Mouse (Mus musculus): Measurements from ENCODE around the gene Kti12. TPM values are rescaled to one million over a fixed set of nuclear protein-coding genes. Genes with fewer than 3 reads are reported as not detected.

Gene Kti12
- 25.9 and 30.8 TPM in 2 replicates for polyA plus RNA-seq (2016; fragmentation: Nextera tagmentation; extraction: Ambion mirVana)

DNA sequence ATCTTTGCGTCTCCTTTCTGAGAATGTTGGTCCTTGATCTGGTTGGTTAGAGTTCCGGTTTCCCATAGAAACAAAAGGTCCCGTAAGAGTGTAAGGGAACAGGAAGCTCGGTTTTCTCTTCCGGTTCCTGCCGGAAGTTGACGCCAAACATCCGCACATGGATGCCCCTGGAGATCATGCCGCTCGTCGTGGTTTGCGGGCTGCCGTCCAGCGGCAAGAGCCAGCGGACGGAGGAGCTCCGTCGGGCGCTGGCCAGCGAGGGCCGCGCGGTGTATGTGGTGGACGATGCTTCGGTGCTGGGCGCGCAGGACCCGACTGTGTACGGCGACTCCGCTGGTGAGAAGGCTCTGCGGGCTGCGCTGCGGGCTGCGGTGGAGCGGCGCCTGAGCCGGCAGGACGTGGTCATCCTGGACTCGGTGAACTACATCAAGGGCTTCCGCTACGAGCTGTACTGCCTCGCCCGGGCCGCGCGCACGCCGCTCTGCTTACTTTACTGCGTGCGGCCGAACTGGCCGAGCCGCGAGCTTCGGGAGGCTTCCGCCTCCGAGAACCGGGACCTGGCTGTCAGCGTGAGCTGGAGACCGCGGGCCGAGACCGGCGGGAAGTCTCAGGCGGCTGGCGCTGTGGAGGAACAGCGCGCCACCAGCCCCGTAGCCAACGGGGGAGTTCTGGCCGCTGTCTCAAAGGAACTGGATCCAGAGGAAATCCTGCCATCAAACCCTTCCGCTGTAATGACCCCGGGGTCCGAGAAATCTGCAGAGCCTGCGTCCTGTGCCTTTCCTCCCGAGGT is at the start of gene Kti12:
Gene Kti12, plus strand, starts transcription at position 71 of the 790 bp plus-strand sequence.
- under 1% methylated on average over 77 of the region's 77 CpGs for WGBS
- Histone ChIP-seq H3K36me3 (peaks cover 6% of the 10 kb centered on the region; the same call in 1 of the 2 replicates), H3K9me3 (replicated peaks) (no peaks in the 10 kb centered on the region), H3K4me2 (peak within 1 kb of the TSS; percentile 84), H3K27me3 (replicated peaks) (no peaks in the 10 kb centered on the region), H3K9ac (peak within 1 kb of the TSS; percentile 77), H3K27ac (ENCODE audit: poor library complexity, severe bottlenecking) (peak within 1 kb of the TSS; percentile 73), H3K4me1 (replicated peaks) (peaks cover 12% of the 10 kb centered on the region), H3K4me3 (peak within 1 kb of the TSS; percentile 76)
- peak; percentile 85 for ATAC-seq (ENCODE audit: insufficient number of reproducible peaks, low FRiP score)

DNA sequence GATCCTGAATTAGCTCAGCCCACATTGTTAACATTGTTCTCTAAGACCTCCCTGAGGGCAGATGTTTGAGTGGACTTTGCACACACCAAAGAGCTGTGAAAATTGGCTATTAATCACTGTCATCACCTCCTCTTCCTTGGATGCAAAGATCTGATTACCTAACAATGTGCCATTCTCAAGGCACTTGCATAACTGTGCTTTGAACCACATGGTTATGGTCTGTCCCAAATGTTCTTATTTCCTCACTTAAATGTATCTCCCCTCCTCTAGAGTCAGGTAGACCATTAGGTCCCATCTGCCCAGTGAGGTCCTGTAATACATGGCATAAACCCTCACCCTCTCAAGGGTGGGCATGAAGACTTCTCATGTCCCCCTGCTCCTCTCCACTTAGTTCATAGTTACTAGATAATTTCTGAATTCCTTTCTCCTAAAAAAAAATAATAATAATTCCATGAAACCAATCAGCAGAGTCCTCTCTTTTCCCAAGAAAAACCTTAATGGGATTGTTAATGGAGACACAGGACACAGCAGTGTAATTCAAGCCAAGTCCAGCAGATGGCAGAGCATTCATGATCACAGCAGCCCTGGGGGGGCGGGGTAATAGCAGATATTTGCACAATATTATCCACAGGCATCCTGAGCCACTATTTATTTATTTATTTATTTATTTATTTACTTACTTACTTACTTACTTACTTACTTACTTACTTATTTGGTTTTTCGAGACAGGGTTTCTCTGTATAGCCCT is 49.3 kb upstream of the Kti12 start:
- Histone ChIP-seq H3K27ac (ENCODE audit: poor library complexity, severe bottlenecking) (no peak overlapping the region), H3K9ac (no peak overlapping the region), H3K9me3 (replicated peaks) (no peaks in the 10 kb centered on the region), H3K4me1 (replicated peaks) (peaks cover 15% of the 10 kb centered on the region), H3K36me3 (no peaks in the 10 kb centered on the region), H3K4me3 (no peak overlapping the region), H3K4me2 (no peak overlapping the region), H3K27me3 (replicated peaks) (no peaks in the 10 kb centered on the region)
- 48% methylated on average over 2 of the region's 2 CpGs for WGBS
- no peak for ATAC-seq (ENCODE audit: insufficient number of reproducible peaks, low FRiP score)

DNA sequence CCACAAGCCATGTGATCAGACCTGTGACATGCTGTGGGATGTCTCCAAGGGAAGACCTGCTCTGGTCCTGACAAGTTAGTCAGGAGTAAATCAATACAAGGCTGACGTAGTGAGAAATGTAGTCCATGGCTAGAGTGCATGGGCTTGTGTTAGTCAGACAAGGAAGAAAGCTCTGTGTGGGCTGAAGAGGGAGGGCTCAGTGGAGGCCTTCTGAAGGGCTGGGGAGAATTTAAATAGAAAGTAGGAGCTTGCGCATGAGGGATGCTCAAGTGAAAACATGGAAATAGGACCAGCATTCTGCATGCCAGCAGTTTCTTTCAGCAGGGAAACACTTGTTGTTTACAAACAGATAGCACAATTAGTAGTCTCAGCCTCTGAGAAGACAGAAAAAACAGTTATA is 44.0 kb upstream of the Kti12 start:
- WGBS, result 79% methylated on average over 2 of the region's 2 CpGs

DNA sequence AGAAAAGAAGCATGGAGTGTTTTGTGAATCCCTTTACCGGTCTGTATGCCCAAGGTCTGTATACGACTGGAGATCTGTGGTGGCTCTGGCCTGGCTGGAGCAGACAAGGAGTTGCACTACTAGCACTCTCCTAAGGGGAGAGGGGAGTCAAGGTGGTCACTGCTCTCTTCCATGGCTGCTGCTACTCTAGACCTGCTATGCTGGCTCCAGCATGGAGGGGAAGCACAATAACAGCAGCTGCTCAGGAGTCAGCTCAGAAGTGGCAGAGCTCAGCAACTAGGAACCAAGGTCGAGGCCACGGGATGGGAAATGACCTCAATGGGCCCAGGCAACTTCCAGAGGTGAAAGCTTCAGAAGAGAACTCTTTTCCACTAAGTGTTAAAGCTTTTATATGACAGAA is 36.4 kb upstream of the Kti12 start:
- no peak for ATAC-seq (ENCODE audit: insufficient number of reproducible peaks, low FRiP score)
- no peak overlapping the region for H3K27ac ChIP-seq (ENCODE audit: poor library complexity, severe bottlenecking)
- H3K36me3 ChIP-seq, result peaks cover 14% of the 10 kb centered on the region
- no peaks in the 10 kb centered on the region for H3K4me1 ChIP-seq (replicated peaks)
- H3K27me3 ChIP-seq (replicated peaks), result no peaks in the 10 kb centered on the region
- no peak overlapping the region for H3K4me3 ChIP-seq
- H3K4me2 ChIP-seq, result no peak overlapping the region
- H3K9me3 ChIP-seq (replicated peaks), result no peaks in the 10 kb centered on the region
- no peak overlapping the region for H3K9ac ChIP-seq
- 64% methylated on average over 4 of the region's 4 CpGs for WGBS

More for the DNA sequence above, 44.0 kb upstream of the Kti12 start:
- Histone ChIP-seq H3K36me3 (no peaks in the 10 kb centered on the region), H3K9ac (no peak overlapping the region), H3K9me3 (replicated peaks) (no peaks in the 10 kb centered on the region), H3K27me3 (replicated peaks) (no peaks in the 10 kb centered on the region), H3K27ac (ENCODE audit: poor library complexity, severe bottlenecking) (no peak overlapping the region), H3K4me1 (replicated peaks) (peaks cover 5% of the 10 kb centered on the region; the same call in 1 of the 2 replicates), H3K4me2 (no peak overlapping the region), H3K4me3 (no peak overlapping the region)
- ATAC-seq (ENCODE audit: insufficient number of reproducible peaks, low FRiP score), result no peak

DNA sequence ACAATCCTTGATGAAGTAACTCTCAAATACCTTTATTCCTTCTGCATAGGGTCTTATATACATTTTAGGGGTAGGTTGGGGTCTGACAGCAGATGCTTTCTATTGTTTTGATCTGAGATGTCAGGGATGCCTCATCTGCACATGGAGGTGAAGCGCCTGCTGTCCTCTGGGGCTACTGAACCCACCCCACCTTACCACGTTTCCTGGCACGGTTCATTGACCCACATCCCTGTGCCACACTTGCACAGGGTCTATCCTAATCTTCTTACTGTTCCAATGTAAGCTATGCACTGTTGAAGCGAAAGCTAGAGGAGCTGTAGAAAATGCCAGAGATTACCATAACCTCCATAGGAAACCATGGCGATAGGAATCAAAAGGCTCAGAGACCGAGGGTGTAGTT is 36.0 kb upstream of the Kti12 start:
- no peak overlapping the region for H3K4me3 ChIP-seq
- H3K27me3 ChIP-seq (replicated peaks), result no peaks in the 10 kb centered on the region
- peaks cover 14% of the 10 kb centered on the region for H3K36me3 ChIP-seq
- no peaks in the 10 kb centered on the region for H3K4me1 ChIP-seq (replicated peaks)
- H3K9me3 ChIP-seq (replicated peaks), result no peaks in the 10 kb centered on the region
- no peak for ATAC-seq (ENCODE audit: insufficient number of reproducible peaks, low FRiP score)
- H3K27ac ChIP-seq (ENCODE audit: poor library complexity, severe bottlenecking), result no peak overlapping the region
- no peak overlapping the region for H3K9ac ChIP-seq
- WGBS, result 77% methylated on average over 6 of the region's 6 CpGs
- no peak overlapping the region for H3K4me2 ChIP-seq

DNA sequence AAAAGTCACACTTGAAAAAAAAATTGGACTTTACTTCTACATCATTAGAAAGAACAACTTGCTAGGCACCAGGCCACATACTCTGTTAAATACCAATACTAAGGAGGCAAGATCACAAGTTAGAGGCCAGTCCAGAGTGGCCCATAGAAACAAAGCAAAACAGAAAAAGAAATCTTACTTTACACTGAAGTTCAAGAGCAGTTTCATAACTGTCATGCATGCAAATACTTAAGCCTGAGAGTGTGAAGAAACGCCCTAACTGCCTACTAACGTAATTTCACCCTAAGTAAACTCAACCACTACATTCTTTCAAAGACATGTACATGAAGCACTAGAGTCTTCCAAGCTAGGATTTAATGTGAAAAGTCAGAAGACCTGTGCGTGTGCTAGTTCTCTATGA is 21.9 kb upstream of the Kti12 start:
- H3K27me3 ChIP-seq (replicated peaks), result no peaks in the 10 kb centered on the region
- H3K9ac ChIP-seq, result no peak overlapping the region
- peaks cover 71% of the 10 kb centered on the region for H3K36me3 ChIP-seq
- H3K27ac ChIP-seq (ENCODE audit: poor library complexity, severe bottlenecking), result no peak overlapping the region
- ATAC-seq (ENCODE audit: insufficient number of reproducible peaks, low FRiP score), result no peak
- H3K4me1 ChIP-seq (replicated peaks), result no peaks in the 10 kb centered on the region
- H3K4me3 ChIP-seq, result no peak overlapping the region
- WGBS, result 91% methylated on average over 3 of the region's 3 CpGs
- no peaks in the 10 kb centered on the region for H3K9me3 ChIP-seq (replicated peaks)
- no peak overlapping the region for H3K4me2 ChIP-seq

DNA sequence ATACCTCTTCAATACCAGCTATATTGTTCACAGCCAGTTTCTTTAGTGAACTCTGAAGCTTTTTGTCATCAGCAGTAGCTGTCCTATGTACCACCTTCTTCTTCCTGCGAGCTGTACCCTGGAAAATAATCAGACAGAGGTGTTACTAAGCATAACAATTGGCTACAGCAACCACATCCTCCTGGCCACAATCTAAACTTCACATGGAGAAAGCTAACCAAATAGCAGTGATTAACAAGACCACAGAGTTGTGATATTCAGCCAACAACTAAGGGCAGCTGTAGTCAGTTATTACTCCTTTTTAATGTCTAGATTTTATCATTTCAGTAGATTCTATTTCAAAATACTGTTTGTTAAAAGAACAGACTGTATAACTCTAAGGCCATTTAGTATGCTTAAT is 21.5 kb upstream of the Kti12 start:
- ATAC-seq (ENCODE audit: insufficient number of reproducible peaks, low FRiP score), result no peak
- Histone ChIP-seq H3K4me2 (no peak overlapping the region), H3K9ac (no peak overlapping the region), H3K4me3 (no peak overlapping the region), H3K4me1 (replicated peaks) (no peaks in the 10 kb centered on the region), H3K9me3 (replicated peaks) (no peaks in the 10 kb centered on the region), H3K36me3 (peaks cover 67% of the 10 kb centered on the region), H3K27ac (ENCODE audit: poor library complexity, severe bottlenecking) (no peak overlapping the region), H3K27me3 (replicated peaks) (no peaks in the 10 kb centered on the region)
- WGBS, result 80% methylated on average over 1 of the region's 1 CpGs

DNA sequence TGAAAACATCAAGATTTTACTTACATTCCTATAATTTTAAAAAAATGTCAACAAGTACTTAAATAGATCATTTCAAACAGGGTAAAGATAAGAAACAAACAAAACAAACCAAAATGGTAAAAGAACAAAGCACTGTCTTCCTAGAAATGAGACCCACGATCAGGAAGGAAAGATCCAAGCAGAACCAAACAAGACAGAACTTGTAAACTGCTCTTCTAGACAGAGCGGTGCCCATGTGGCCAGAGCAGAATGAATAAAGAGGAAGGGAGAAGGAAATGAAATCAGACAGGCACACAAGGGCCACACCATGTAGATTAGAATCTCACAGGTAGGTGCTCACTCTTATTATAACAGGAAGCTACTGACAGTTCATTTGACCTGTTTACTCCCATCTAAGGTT is 20.9 kb upstream of the Kti12 start:
- no peak for ATAC-seq (ENCODE audit: insufficient number of reproducible peaks, low FRiP score)
- Histone ChIP-seq H3K27me3 (replicated peaks) (no peaks in the 10 kb centered on the region), H3K36me3 (peaks cover 67% of the 10 kb centered on the region), H3K4me3 (no peak overlapping the region), H3K4me1 (replicated peaks) (peaks cover under 1% of the 10 kb centered on the region), H3K27ac (ENCODE audit: poor library complexity, severe bottlenecking) (no peak overlapping the region), H3K4me2 (no peak overlapping the region), H3K9me3 (replicated peaks) (no peaks in the 10 kb centered on the region), H3K9ac (no peak overlapping the region)
- 89% methylated on average over 2 of the region's 2 CpGs for WGBS

DNA sequence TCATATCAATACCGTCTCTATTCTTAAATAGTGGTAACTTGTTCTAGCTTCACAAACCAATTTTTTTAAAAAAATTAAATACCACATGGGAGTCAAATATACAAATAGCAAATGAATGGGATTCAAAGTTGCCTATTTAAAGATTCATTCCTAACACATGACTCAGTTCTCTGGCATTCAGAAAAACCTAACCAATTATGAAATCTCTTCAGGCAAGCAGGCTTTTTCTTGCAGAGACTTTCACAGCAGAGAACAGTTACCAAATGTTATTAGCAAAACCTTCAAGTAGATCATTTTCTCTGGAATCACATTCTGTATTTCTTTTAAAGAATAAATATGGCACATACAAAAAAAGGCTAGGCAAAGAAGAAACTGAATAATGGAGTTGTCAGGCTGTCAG is 16.9 kb upstream of the Kti12 start:
- 91% methylated on average over 1 of the region's 1 CpGs for WGBS
- no peak overlapping the region for H3K9ac ChIP-seq
- no peak overlapping the region for H3K4me2 ChIP-seq
- H3K27me3 ChIP-seq (replicated peaks), result no peaks in the 10 kb centered on the region
- H3K4me3 ChIP-seq, result no peak overlapping the region
- no peak for ATAC-seq (ENCODE audit: insufficient number of reproducible peaks, low FRiP score)
- H3K36me3 ChIP-seq, result peaks cover 35% of the 10 kb centered on the region
- no peaks in the 10 kb centered on the region for H3K9me3 ChIP-seq (replicated peaks)
- peaks cover 10% of the 10 kb centered on the region for H3K4me1 ChIP-seq (replicated peaks)
- peak overlapping the region; percentile 54; the same call in 1 of the 2 replicates for H3K27ac ChIP-seq (ENCODE audit: poor library complexity, severe bottlenecking)

DNA sequence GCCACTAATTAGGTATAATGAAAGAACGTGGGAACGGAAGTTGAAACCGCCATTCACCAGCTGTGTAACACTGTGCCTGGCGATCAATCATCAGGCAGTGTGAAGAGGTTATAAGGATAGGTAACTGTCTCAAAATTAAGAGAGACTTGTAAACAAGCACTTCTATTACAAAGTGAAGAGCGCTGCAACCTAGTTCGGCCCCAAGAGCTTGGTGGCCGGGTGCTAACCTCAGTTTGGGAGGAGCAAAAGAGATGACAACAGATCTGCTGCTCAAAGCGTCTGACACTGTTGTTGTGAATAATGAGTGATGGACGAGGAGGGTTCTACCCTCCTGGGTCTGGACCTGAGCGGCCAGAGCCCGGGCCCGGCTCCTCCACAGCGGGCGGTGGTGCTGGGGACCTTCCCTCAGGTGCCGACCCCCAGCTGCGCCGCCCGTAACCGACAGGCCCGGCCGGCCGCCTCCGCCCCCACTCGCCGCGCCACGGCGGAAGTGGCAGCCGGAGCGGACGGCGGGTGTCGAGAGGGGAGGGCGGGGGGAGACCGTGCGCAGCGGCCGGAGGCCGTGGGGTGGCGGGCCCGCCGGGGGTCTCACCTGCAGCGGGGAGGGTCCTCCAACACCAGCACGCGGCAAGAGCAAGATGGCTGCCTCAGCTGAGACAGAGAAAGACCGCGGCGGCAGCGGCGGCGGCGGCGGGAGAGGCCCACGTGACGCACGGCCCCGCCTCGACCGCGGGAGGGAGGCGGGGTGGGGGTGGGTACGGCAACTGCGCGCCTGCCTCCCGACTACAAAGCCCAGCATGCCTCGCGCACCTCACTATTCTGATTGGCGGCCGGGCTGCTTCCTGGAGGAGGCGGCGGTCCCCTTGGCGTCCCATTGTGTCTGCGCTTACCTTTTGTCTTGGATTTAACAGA is 14.4 kb upstream of the Kti12 start, which contains the start of gene Btf3l4:
Gene Btf3l4, minus strand, starts transcription at position 699 of the 912 bp plus-strand sequence.
- WGBS, result under 1% methylated on average over 68 of the region's 73 CpGs

DNA sequence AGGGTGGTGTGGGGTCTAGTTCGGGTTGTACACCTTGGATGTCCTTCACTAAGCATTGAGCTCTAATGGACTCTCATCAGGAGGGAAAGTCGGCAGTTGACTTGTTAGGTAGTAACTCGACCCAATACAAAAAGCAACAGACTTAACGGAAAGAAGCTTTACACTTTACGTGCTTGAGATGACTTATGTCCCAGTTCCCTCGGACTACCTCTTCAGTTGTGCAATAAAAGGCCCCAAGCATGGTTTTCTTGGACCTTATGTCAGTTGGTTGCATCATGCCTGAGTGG is 13.8 kb upstream of the Kti12 start:
- H3K27ac ChIP-seq (ENCODE audit: poor library complexity, severe bottlenecking), result peak overlapping the region; percentile 99
- no peaks in the 10 kb centered on the region for H3K9me3 ChIP-seq (replicated peaks)
- H3K4me3 ChIP-seq, result peak overlapping the region; percentile 87
- H3K4me1 ChIP-seq (replicated peaks), result peaks cover 36% of the 10 kb centered on the region
- H3K4me2 ChIP-seq, result peak overlapping the region; percentile 67
- no peaks in the 10 kb centered on the region for H3K27me3 ChIP-seq (replicated peaks)
- no peak for ATAC-seq (ENCODE audit: insufficient number of reproducible peaks, low FRiP score)
- WGBS, result under 1% methylated on average over 6 of the region's 6 CpGs
- peak overlapping the region; percentile 96 for H3K9ac ChIP-seq
- H3K36me3 ChIP-seq, result peaks cover 13% of the 10 kb centered on the region

More for the DNA sequence above, 14.4 kb upstream of the Kti12 start, which contains the start of gene Btf3l4:
- Histone ChIP-seq H3K27me3 (replicated peaks) (no peaks in the 10 kb centered on the region), H3K27ac (ENCODE audit: poor library complexity, severe bottlenecking) (peak within 1 kb of the TSS; percentile 99), H3K4me1 (replicated peaks) (peaks cover 31% of the 10 kb centered on the region), H3K4me3 (peak within 1 kb of the TSS; percentile 87), H3K9me3 (replicated peaks) (no peaks in the 10 kb centered on the region), H3K9ac (peak within 1 kb of the TSS; percentile 96), H3K4me2 (peak within 1 kb of the TSS; percentile 67), H3K36me3 (peaks cover 19% of the 10 kb centered on the region)
- ATAC-seq (ENCODE audit: insufficient number of reproducible peaks, low FRiP score), result peak; percentile 95
